Mouse (Mus musculus): ENCODE results near the gene Gfy. TPM values are rescaled to one million over a fixed set of nuclear protein-coding genes. Genes with fewer than 3 reads are reported as not detected.
A peak's percentile ranks its signal among the peaks of the same experiment; 100 is the strongest.

Gene Gfy
- total and polyA plus RNA-seq, 2 experiments from 2014 or later = not detected

- Histone ChIP-seq H3K9ac (0 out of 2 replicates have a peak overlapping the region, but pooled peaks have one; percentile 18), H3K4me2 (ENCODE audit: low read depth) (peak overlapping the region; percentile 38), H3K27ac (ENCODE audit: low read depth, low read length) (no peak overlapping the region), H3K36me3 (ENCODE audit: insufficient read depth) (no peaks in the 10 kb centered on the region), H3K4me3 (ENCODE audit: low read depth, low read length) (no peak overlapping the region), H3K27me3 (ENCODE audit: insufficient read depth, low read length) (peaks cover 11% of the 10 kb centered on the region), H3K4me1 (ENCODE audit: insufficient read depth) (no peaks in the 10 kb centered on the region), H3K9me3 (ENCODE audit: low read length) (no peaks in the 10 kb centered on the region)
- TF ChIP-seq CTCF (IDR thresholded peaks at IDR 0.05; ENCODE audit: low read depth) = no peak
- WGBS = 7% methylated on average over 24 of the region's 24 CpGs
- ATAC-seq (no peak), DNase-seq (no peak)
Observed at GRCm38 (mm10) chr7:45168656-45169055, 10.7 kb downstream of the Gfy start.

DNA sequence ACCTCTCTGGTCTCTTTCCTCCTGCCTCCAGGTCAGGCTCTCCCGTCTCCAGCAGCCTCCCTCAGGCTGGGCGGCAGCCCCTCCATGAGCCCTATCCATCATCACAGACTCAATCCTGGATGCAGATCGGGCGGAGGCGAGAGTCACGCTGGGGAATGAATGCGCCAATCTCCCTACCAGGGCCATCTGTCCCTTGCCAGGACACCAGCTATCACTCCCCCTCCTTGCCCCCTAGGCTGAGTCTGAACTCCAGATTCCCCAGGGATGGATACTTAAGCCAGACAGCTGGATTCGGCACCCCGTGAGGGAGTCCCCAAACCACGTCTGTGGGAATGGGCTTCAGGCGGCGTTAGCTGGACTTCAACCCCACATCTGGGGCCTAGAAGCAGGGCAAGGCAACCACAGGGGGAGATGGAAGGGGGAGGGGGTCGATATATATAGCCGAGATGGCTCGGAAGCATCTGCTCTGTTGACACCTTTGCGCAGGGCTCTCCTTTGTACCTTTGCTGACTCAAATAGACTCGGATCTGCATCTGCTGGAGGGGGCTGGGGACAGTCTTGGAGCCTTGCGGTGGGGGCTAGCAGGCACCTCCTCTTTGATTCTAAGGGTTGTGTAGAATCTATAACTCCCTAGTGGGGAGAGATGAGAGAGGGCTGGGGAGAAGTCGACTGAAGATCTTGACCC, 11.5 kb downstream of the Gfy start:
- peak overlapping the region; percentile 44 for H3K9ac ChIP-seq
- H3K4me3 ChIP-seq (ENCODE audit: low read depth, low read length) = peak overlapping the region; percentile 18

GRCm38 (mm10) chr7:45166950-45167401, 12.4 kb downstream of the Gfy start:
- ATAC-seq (no peak), DNase-seq (no peak)
- Histone ChIP-seq H3K4me2 (ENCODE audit: low read depth) (peak overlapping the region; percentile 38), H3K27ac (ENCODE audit: low read depth, low read length) (peak overlapping the region; percentile 54; the same call in 1 of the 2 replicates), H3K9ac (no peak overlapping the region), H3K4me3 (ENCODE audit: low read depth, low read length) (no peak overlapping the region), H3K27me3 (ENCODE audit: insufficient read depth, low read length) (peaks cover 14% of the 10 kb centered on the region), H3K4me1 (ENCODE audit: insufficient read depth) (peaks cover 6% of the 10 kb centered on the region; the same call in 1 of the 2 replicates), H3K36me3 (ENCODE audit: insufficient read depth) (no peaks in the 10 kb centered on the region), H3K9me3 (ENCODE audit: low read length) (no peaks in the 10 kb centered on the region)
- WGBS = 18% methylated on average over 10 of the region's 10 CpGs
- TF ChIP-seq CTCF (IDR thresholded peaks at IDR 0.05; ENCODE audit: low read depth) = no peak

More for the DNA sequence above, 11.5 kb downstream of the Gfy start:
- ATAC-seq (peak; percentile 21; the same call in 1 of the 2 replicates), DNase-seq (no peak)
- 5% methylated on average over 19 of the region's 19 CpGs for WGBS
- Histone ChIP-seq H3K4me2 (ENCODE audit: low read depth) (peak overlapping the region; percentile 38), H3K9me3 (ENCODE audit: low read length) (no peaks in the 10 kb centered on the region), H3K36me3 (ENCODE audit: insufficient read depth) (no peaks in the 10 kb centered on the region), H3K27me3 (ENCODE audit: insufficient read depth, low read length) (peaks cover 14% of the 10 kb centered on the region), H3K4me1 (ENCODE audit: insufficient read depth) (no peaks in the 10 kb centered on the region), H3K27ac (ENCODE audit: low read depth, low read length) (no peak overlapping the region)
- TF ChIP-seq CTCF (IDR thresholded peaks at IDR 0.05; ENCODE audit: low read depth) = no peak

DNA sequence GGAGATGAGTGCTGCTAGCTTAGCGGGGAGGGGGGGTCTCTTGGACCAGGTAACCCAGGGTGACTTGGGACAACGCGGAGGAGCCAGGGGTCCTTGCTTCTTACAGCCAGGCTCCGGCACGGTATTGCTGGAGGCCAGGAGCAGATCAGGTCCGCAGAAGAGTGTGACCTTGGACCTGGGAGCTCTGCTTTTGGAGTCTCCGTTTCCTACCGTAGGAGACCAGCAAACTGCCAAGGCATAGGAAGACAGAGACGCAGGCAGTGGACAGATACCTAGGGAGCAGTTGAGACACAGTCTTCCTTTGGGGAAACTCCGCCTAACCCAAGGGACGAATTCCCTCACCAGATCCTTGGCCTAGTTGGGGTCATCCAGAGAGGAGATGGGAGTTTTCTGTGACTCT, 13.7 kb downstream of the Gfy start:
- no peak overlapping the region for H3K9ac ChIP-seq
- H3K9me3 ChIP-seq (ENCODE audit: low read length) = no peaks in the 10 kb centered on the region
- H3K4me2 ChIP-seq (ENCODE audit: low read depth) = peak overlapping the region; percentile 62
- H3K4me3 ChIP-seq (ENCODE audit: low read depth, low read length) = peak overlapping the region; percentile 6; the same call in 1 of the 2 replicates
- WGBS = 41% methylated on average over 11 of the region's 11 CpGs
- ATAC-seq (no peak), DNase-seq (no peak)
- no peak for TF ChIP-seq CTCF (IDR thresholded peaks at IDR 0.05; ENCODE audit: low read depth)
- H3K27me3 ChIP-seq (ENCODE audit: insufficient read depth, low read length) = peaks cover 14% of the 10 kb centered on the region
- H3K27ac ChIP-seq (ENCODE audit: low read depth, low read length) = no peak overlapping the region
- no peaks in the 10 kb centered on the region for H3K36me3 ChIP-seq (ENCODE audit: insufficient read depth)
- H3K4me1 ChIP-seq (ENCODE audit: insufficient read depth) = peaks cover 6% of the 10 kb centered on the region; the same call in 1 of the 2 replicates

GRCm38 (mm10) chr7:45164833-45165232, 14.5 kb downstream of the Gfy start:
- Histone ChIP-seq H3K4me1 (ENCODE audit: insufficient read depth) (peaks cover 6% of the 10 kb centered on the region; the same call in 1 of the 2 replicates), H3K4me3 (ENCODE audit: low read depth, low read length) (peak overlapping the region; percentile 47), H3K9me3 (ENCODE audit: low read length) (no peaks in the 10 kb centered on the region), H3K27me3 (ENCODE audit: insufficient read depth, low read length) (peaks cover 14% of the 10 kb centered on the region), H3K27ac (ENCODE audit: low read depth, low read length) (peak overlapping the region; percentile 9; the same call in 1 of the 2 replicates), H3K4me2 (ENCODE audit: low read depth) (peak overlapping the region; percentile 62), H3K9ac (peak overlapping the region; percentile 59; the same call in 1 of the 2 replicates), H3K36me3 (ENCODE audit: insufficient read depth) (peaks cover 6% of the 10 kb centered on the region; the same call in 1 of the 2 replicates)
- ATAC-seq = no peak
- 61% methylated on average over 5 of the region's 5 CpGs for WGBS
- TF ChIP-seq CTCF (IDR thresholded peaks at IDR 0.05; ENCODE audit: low read depth) = no peak
- DNase-seq = no peak

GRCm38 (mm10) chr7:45163735-45164490, 15.5 kb downstream of the Gfy start, which contains the start of gene Slc17a7:
Slc17a7 (plus strand) TSS chr7:45163949.
- Histone ChIP-seq H3K9ac (peak within 1 kb of the TSS; percentile 59), H3K4me2 (ENCODE audit: low read depth) (peak within 1 kb of the TSS; percentile 62), H3K4me3 (ENCODE audit: low read depth, low read length) (peak within 1 kb of the TSS; percentile 47), H3K27ac (ENCODE audit: low read depth, low read length) (peak within 1 kb of the TSS; percentile 75), H3K36me3 (ENCODE audit: insufficient read depth) (peaks cover 13% of the 10 kb centered on the region; the same call in 1 of the 2 replicates), H3K4me1 (ENCODE audit: insufficient read depth) (peaks cover 6% of the 10 kb centered on the region; the same call in 1 of the 2 replicates), H3K27me3 (ENCODE audit: insufficient read depth, low read length) (peaks cover 14% of the 10 kb centered on the region), H3K9me3 (ENCODE audit: low read length) (no peaks in the 10 kb centered on the region)
- no peak for TF ChIP-seq CTCF (IDR thresholded peaks at IDR 0.05; ENCODE audit: low read depth)
- WGBS = 2% methylated on average over 39 of the region's 41 CpGs
- ATAC-seq (no peak), DNase-seq (no peak)

Measured in forebrain, postnatal 0 days (tissue).